Mouse (Mus musculus): ENCODE measurements around the gene Sh2b3. TPM values are rescaled to one million over a fixed set of nuclear protein-coding genes. Genes with fewer than 3 reads are reported as not detected.
A peak's percentile ranks its signal among the peaks of the same experiment; 100 is the strongest.

Gene Sh2b3
- polyA plus RNA-seq, 1 experiment from 2014 or later = 24.4 TPM

- Histone ChIP-seq H3K27ac (ENCODE audit: low read length) (no peak overlapping the region), H3K9ac (replicated peaks; ENCODE audit: low read depth) (no peak overlapping the region), H3K27me3 (replicated peaks; ENCODE audit: insufficient read depth, low read length) (no peaks in the 10 kb centered on the region), H3K9me3 (ENCODE audit: low read length) (no peaks in the 10 kb centered on the region), H3K4me2 (replicated peaks; ENCODE audit: low read depth, low read length) (no peak overlapping the region), H3K4me1 (ENCODE audit: insufficient read depth, low read depth, low read length) (no peaks in the 10 kb centered on the region), H3K36me3 (ENCODE audit: insufficient read depth, low read length) (no peaks in the 10 kb centered on the region), H3K4me3 (ENCODE audit: low read depth, low read length) (no peak overlapping the region)
- 15% methylated on average over 4 of the region's 4 CpGs for WGBS
- ATAC-seq (peak; percentile 56), DNase-seq (ENCODE audit: low spot score) (peak; percentile 84)
- TF ChIP-seq EP300 (IDR thresholded peaks at IDR 0.05) (no peak), CTCF (IDR thresholded peaks at IDR 0.05) (peak; percentile 98)
Observed at GRCm38 (mm10) chr5:121872158-121872557, 34.7 kb upstream of the Sh2b3 start.

- ATAC-seq (peak; percentile 63), DNase-seq (ENCODE audit: low spot score) (peak; percentile 50)
- Histone ChIP-seq H3K9ac (replicated peaks; ENCODE audit: low read depth) (no peak overlapping the region), H3K9me3 (ENCODE audit: low read length) (no peaks in the 10 kb centered on the region), H3K4me1 (ENCODE audit: insufficient read depth, low read depth, low read length) (no peaks in the 10 kb centered on the region), H3K36me3 (ENCODE audit: insufficient read depth, low read length) (no peaks in the 10 kb centered on the region), H3K27ac (ENCODE audit: low read length) (no peak overlapping the region; the same call in 1 of the 2 replicates), H3K27me3 (replicated peaks; ENCODE audit: insufficient read depth, low read length) (no peaks in the 10 kb centered on the region), H3K4me3 (ENCODE audit: low read depth, low read length) (no peak overlapping the region), H3K4me2 (replicated peaks; ENCODE audit: low read depth, low read length) (no peak overlapping the region)
- WGBS = 72% methylated on average over 13 of the region's 13 CpGs
- TF ChIP-seq CTCF (IDR thresholded peaks at IDR 0.05) (no peak), EP300 (IDR thresholded peaks at IDR 0.05) (no peak)
Observed at GRCm38 (mm10) chr5:121871515-121872030, 34.1 kb upstream of the Sh2b3 start.

GRCm38 (mm10) chr5:121870832-121871231, 33.4 kb upstream of the Sh2b3 start:
- Histone ChIP-seq H3K9ac (replicated peaks; ENCODE audit: low read depth) (no peak overlapping the region), H3K27ac (ENCODE audit: low read length) (peak overlapping the region; percentile 64; the same call in 1 of the 2 replicates), H3K9me3 (ENCODE audit: low read length) (no peaks in the 10 kb centered on the region), H3K4me3 (ENCODE audit: low read depth, low read length) (no peak overlapping the region), H3K4me1 (ENCODE audit: insufficient read depth, low read depth, low read length) (no peaks in the 10 kb centered on the region), H3K36me3 (ENCODE audit: insufficient read depth, low read length) (no peaks in the 10 kb centered on the region), H3K27me3 (replicated peaks; ENCODE audit: insufficient read depth, low read length) (no peaks in the 10 kb centered on the region), H3K4me2 (replicated peaks; ENCODE audit: low read depth, low read length) (no peak overlapping the region)
- TF ChIP-seq CTCF (IDR thresholded peaks at IDR 0.05) = no peak
- TF ChIP-seq EP300 (IDR thresholded peaks at IDR 0.05) = no peak
- DNase-seq (ENCODE audit: low spot score) (peak; percentile 49), ATAC-seq (peak; percentile 66)
- WGBS = 59% methylated on average over 6 of the region's 6 CpGs

GRCm38 (mm10) chr5:121867963-121868362, 30.5 kb upstream of the Sh2b3 start:
- Histone ChIP-seq H3K27me3 (replicated peaks; ENCODE audit: insufficient read depth, low read length) (no peaks in the 10 kb centered on the region), H3K36me3 (ENCODE audit: insufficient read depth, low read length) (no peaks in the 10 kb centered on the region), H3K9ac (replicated peaks; ENCODE audit: low read depth) (no peak overlapping the region), H3K27ac (ENCODE audit: low read length) (no peak overlapping the region), H3K4me1 (ENCODE audit: insufficient read depth, low read depth, low read length) (no peaks in the 10 kb centered on the region), H3K9me3 (ENCODE audit: low read length) (no peaks in the 10 kb centered on the region), H3K4me3 (ENCODE audit: low read depth, low read length) (no peak overlapping the region), H3K4me2 (replicated peaks; ENCODE audit: low read depth, low read length) (no peak overlapping the region)
- no peak; the same call in 1 of the 2 replicates for ATAC-seq
- DNase-seq (ENCODE audit: low spot score) = peak; percentile 62
- WGBS = 51% methylated on average over 5 of the region's 5 CpGs
- TF ChIP-seq CTCF (IDR thresholded peaks at IDR 0.05) = no peak
- no peak for TF ChIP-seq EP300 (IDR thresholded peaks at IDR 0.05)

GRCm38 (mm10) chr5:121864330-121864729, 26.9 kb upstream of the Sh2b3 start:
- no peaks in the 10 kb centered on the region for H3K9me3 ChIP-seq (ENCODE audit: low read length)
- H3K9ac ChIP-seq (replicated peaks; ENCODE audit: low read depth) = no peak overlapping the region
- TF ChIP-seq CTCF (IDR thresholded peaks at IDR 0.05) (no peak), EP300 (IDR thresholded peaks at IDR 0.05) (no peak)
- ATAC-seq (peak; percentile 28), DNase-seq (ENCODE audit: low spot score) (no peak)
- no peaks in the 10 kb centered on the region for H3K36me3 ChIP-seq (ENCODE audit: insufficient read depth, low read length)
- H3K4me1 ChIP-seq (ENCODE audit: insufficient read depth, low read depth, low read length) = no peaks in the 10 kb centered on the region
- no peaks in the 10 kb centered on the region for H3K27me3 ChIP-seq (replicated peaks; ENCODE audit: insufficient read depth, low read length)
- H3K4me2 ChIP-seq (replicated peaks; ENCODE audit: low read depth, low read length) = peak overlapping the region; percentile 39; the same call in 1 of the 2 replicates
- WGBS = 8% methylated on average over 7 of the region's 11 CpGs
- H3K4me3 ChIP-seq (ENCODE audit: low read depth, low read length) = no peak overlapping the region
- no peak overlapping the region for H3K27ac ChIP-seq (ENCODE audit: low read length)

GRCm38 (mm10) chr5:121861964-121862363, 24.5 kb upstream of the Sh2b3 start:
- ATAC-seq (no peak), DNase-seq (ENCODE audit: low spot score) (no peak)
- Histone ChIP-seq H3K4me1 (ENCODE audit: insufficient read depth, low read depth, low read length) (no peaks in the 10 kb centered on the region), H3K9ac (replicated peaks; ENCODE audit: low read depth) (no peak overlapping the region), H3K4me2 (replicated peaks; ENCODE audit: low read depth, low read length) (no peak overlapping the region), H3K27ac (ENCODE audit: low read length) (no peak overlapping the region), H3K4me3 (ENCODE audit: low read depth, low read length) (no peak overlapping the region), H3K9me3 (ENCODE audit: low read length) (no peaks in the 10 kb centered on the region), H3K27me3 (replicated peaks; ENCODE audit: insufficient read depth, low read length) (no peaks in the 10 kb centered on the region), H3K36me3 (ENCODE audit: insufficient read depth, low read length) (no peaks in the 10 kb centered on the region)
- no peak for TF ChIP-seq CTCF (IDR thresholded peaks at IDR 0.05)
- TF ChIP-seq EP300 (IDR thresholded peaks at IDR 0.05) = no peak
- 40% methylated on average over 5 of the region's 5 CpGs for WGBS
